Comparison of ENCODE assay signal across 13 mouse cellular contexts in genomic region chr7:127626039-127626438, GRCm38 (mm10).
"Had no signal": no experiment of that assay in that cellular context is flagged by ENCODE, and none has a peak within 500 bp of the region (broad histone marks: within the 10 kb centered on the region; RNA-seq: fewer than 3 reads in every experiment).

No protein-coding gene starts in this region.

- ATAC-seq: intestine, postnatal 0 days; midbrain, embryonic 15.5 days had no signal

- H3K4me3 ChIP-seq: limb, embryonic 13.5 days; megakaryocyte, embryonic 14.5 days; midbrain, embryonic 15.5 days; neural tube, embryonic 12.5 days had no signal

- DNase-seq: kidney, adult 8-10 months; kidney, postnatal 25 days; left cerebral cortex, postnatal 4 days; lung, adult 18-20 months; lung, postnatal 4 days; thymus, postnatal 4 days had no signal

- H3K36me3 ChIP-seq: limb, embryonic 13.5 days; midbrain, embryonic 15.5 days; neural tube, embryonic 12.5 days had no signal

- H3K27me3 ChIP-seq: limb, embryonic 13.5 days; midbrain, embryonic 15.5 days; neural tube, embryonic 12.5 days had no signal

- H3K9ac ChIP-seq: limb, embryonic 13.5 days; midbrain, embryonic 15.5 days; neural tube, embryonic 12.5 days had no signal

- H3K9me3 ChIP-seq: limb, embryonic 13.5 days; midbrain, embryonic 15.5 days; neural tube, embryonic 12.5 days had no signal

- H3K4me1 ChIP-seq: limb, embryonic 13.5 days; midbrain, embryonic 15.5 days; neural tube, embryonic 12.5 days had no signal

- H3K27ac ChIP-seq: limb, embryonic 13.5 days; midbrain, embryonic 15.5 days; neural tube, embryonic 12.5 days; stomach, postnatal 0 days had no signal

- H3K4me2 ChIP-seq: limb, embryonic 13.5 days; midbrain, embryonic 11.5 days; midbrain, embryonic 15.5 days; neural tube, embryonic 12.5 days had no signal
